Mouse (Mus musculus): Measurements from ENCODE around the gene Slc16a1.

- TF ChIP-seq CTCF (IDR thresholded peaks at IDR 0.05; ENCODE audit: extremely low read depth, insufficient read depth, low read length) (no peak), POLR2A (IDR thresholded peaks at IDR 0.05; ENCODE audit: extremely low read depth, insufficient read depth, low read length) (no peak)
Measured at GRCm38 (mm10) chr3:104630941-104631340, 7.5 kb upstream of the Slc16a1 start.

Data from cortical plate, adult 2 months (tissue).